Mouse (Mus musculus): ENCODE results near the gene Nrn1l.

DNA sequence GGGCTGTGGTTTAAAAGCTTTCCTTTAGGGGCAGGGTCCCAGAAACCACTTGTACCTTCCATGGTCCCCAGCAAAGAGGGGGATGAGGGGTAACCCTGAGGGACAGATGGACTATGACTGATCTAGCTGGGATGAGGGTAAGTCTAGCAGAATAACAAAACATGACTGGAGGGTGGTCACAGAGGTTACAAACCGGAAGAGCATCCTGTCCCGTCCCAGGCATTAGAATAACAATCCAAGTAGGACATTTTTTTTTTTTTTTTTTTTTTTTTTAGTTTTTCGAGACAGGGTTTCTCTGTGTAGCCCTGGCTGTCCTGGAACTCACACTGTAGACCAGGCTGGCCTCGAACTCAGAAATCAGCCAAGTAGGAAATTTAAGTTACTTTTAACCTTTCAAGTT lies 43.4 kb upstream of the Nrn1l start:
- TF ChIP-seq POU5F1 (IDR thresholded peaks at IDR 0.05; ENCODE audit: borderline replicate concordance, low read length) (no peak), CTCF (conservative IDR thresholded peaks at IDR 0.05; ENCODE audit: low read length) (no peak), NANOG (IDR thresholded peaks at IDR 0.05; ENCODE audit: borderline replicate concordance, low read length) (no peak)

Data from E14TG2a.4 (cell line).